Mouse (Mus musculus) layer of hippocampus, adult 18-20 months (tissue): ENCODE results near the gene Gm11238. TPM values are rescaled to one million over a fixed set of nuclear protein-coding genes. Genes with fewer than 3 reads are reported as not detected.
"Not testable (repeated sequence)": the region's sequence is repeated elsewhere in the genome, so short reads cannot be mapped to it uniquely, and the experiment has no call there.

ENCODE experiments used
- DNase-seq, 2 experiments: peaks; one replicate each; pipeline ENCODE4 v3.0.0; 2022; ENCODE audit warnings: low spot score in 2 of 2
- long read RNA-seq: library from polyadenylated mRNA; stranded (forward); transcript quantifications from one replicate; pipeline ENCODE4 v2.0.0, GENCODE M21; 2021
- total RNA-seq, 2 experiments: library from RNA; stranded (reverse); gene quantifications; 2 replicates each; pipeline ENCODE4 v1.2.3; 2021

The Gm11238 gene
- total RNA-seq, result not detected
- long read RNA-seq, result 0 reads

GRCm38 (mm10) chr4:73607581-73607980, at the start of gene Gm11238:
Gene Gm11238 (plus strand): TSS chr4:73607881.
- DNase-seq, result not testable (repeated sequence)

GRCm38 (mm10) chr4:73599248-73599647, 8.4 kb upstream of the Gm11238 start:
- peak in 1 of 2 experiments; percentile 52 for DNase-seq

GRCm38 (mm10) chr4:73622684-73623083, 15.0 kb downstream of the Gm11238 start, which contains the start of gene Gm11237:
Gene Gm11237 (plus strand): TSS chr4:73622984.
- not testable (repeated sequence) for DNase-seq

- DNase-seq, result not testable (repeated sequence)
Measured at GRCm38 (mm10) chr4:73637821-73638220, 30.1 kb downstream of the Gm11238 start, which contains the start of gene Gm11236. Gene Gm11236 (plus strand): TSS chr4:73638121.

- not testable (repeated sequence) for DNase-seq
Measured at GRCm38 (mm10) chr4:73661864-73662263, 54.2 kb downstream of the Gm11238 start.

- DNase-seq, result not testable (repeated sequence)
Measured at GRCm38 (mm10) chr4:73668054-73668453, 60.4 kb downstream of the Gm11238 start, which contains the start of gene Gm11239. Gene Gm11239 (plus strand): TSS chr4:73668354.

- DNase-seq, result not testable (repeated sequence)
Measured at GRCm38 (mm10) chr4:73683216-73683615, 75.5 kb downstream of the Gm11238 start, which contains the start of gene Gm428. Gene Gm428 (plus strand): TSS chr4:73683516.

Other genes starting within 250 kb of the Gm11238 start
- gene Gm11487, start 202.8 kb upstream of the Gm11238 start, total RNA-seq, result not detected
- gene Gm11237, start 15.1 kb downstream of the Gm11238 start, total RNA-seq, result not detected
- gene Gm11236, start 30.2 kb downstream of the Gm11238 start, total RNA-seq, result not detected
- gene Gm11239, start 60.5 kb downstream of the Gm11238 start, total RNA-seq, result not detected
- not detected for gene Gm428, start 75.6 kb downstream of the Gm11238 start, total RNA-seq
- not detected for gene Rasef, start 183.1 kb downstream of the Gm11238 start, total RNA-seq